Mouse (Mus musculus): Measurements from ENCODE around the gene Nectin2. TPM values are rescaled to one million over a fixed set of nuclear protein-coding genes. Genes with fewer than 3 reads are reported as not detected.
"Not testable (repeated sequence)": the region's sequence is repeated elsewhere in the genome, so short reads cannot be mapped to it uniquely, and the experiment has no call there.

The Nectin2 gene
- polyA plus RNA-seq, 1 experiment = 6.8 TPM

DNA sequence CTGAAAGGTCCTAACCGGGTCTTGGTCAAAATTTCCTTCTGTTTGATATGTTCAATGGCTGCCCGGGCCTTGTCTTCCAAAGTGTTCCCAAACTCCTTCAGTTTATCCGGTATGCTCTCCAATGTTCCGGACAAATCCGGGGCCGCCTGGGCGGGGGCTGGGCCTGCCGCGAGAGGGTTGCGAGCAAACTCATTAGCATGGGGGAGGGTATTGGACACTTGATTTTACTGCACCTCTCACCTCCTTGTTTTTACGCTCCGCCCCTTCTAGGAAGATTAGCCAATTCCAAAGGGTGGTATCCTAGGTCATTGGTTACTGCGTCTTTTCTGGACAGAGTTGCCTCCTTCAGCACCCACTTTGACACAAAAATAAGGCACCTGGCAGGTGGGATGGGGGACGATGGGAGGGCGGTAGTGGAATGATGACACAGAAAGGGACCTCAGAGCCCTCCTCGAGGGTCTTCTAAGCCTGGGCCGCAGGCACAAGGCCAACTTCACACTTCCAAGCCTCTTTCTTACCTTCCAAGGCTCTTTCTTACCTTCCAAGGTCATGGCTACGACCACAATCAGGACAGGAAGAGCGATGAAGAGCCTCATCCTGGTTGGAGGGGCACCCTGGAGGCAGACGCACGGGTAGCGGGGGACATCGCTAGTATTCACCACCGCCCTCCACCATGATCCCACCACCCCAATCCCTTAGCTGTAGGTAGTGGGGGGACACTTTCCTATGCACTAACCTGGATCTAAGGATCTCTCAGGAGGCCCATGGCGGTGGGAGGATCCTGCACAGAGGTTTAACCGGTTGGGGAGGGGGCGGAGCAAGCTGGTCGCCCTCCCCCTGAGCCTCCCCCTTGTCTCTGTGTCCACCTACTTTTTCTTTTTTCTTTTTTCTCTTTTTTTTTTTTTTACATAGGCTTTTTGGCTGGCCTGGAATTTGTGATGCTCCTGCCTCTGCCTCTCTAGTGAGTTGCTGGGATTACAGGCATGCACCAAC lies 58.1 kb downstream of the Nectin2 start, which contains the start of gene Apoc1:
TSS of gene Apoc1 (minus strand) at position 788 of the 993 bp plus-strand sequence.
- H3K4me1 ChIP-seq = peaks cover 42% of the 10 kb centered on the region
- peaks cover 75% of the 10 kb centered on the region for H3K27me3 ChIP-seq (replicated peaks)
- TF ChIP-seq FLI1 (IDR thresholded peaks at IDR 0.05; ENCODE audit: low read length) = no peak
- TF ChIP-seq GATA1 (IDR thresholded peaks at IDR 0.05; ENCODE audit: borderline replicate concordance, low read length) = no peak
- H3K9me3 ChIP-seq = peaks cover 18% of the 10 kb centered on the region
- peaks cover 15% of the 10 kb centered on the region for H3K36me3 ChIP-seq (replicated peaks; ENCODE audit: low read length)
- H3K4me3 ChIP-seq (replicated peaks) = peak within 1 kb of the TSS; percentile 69

DNA sequence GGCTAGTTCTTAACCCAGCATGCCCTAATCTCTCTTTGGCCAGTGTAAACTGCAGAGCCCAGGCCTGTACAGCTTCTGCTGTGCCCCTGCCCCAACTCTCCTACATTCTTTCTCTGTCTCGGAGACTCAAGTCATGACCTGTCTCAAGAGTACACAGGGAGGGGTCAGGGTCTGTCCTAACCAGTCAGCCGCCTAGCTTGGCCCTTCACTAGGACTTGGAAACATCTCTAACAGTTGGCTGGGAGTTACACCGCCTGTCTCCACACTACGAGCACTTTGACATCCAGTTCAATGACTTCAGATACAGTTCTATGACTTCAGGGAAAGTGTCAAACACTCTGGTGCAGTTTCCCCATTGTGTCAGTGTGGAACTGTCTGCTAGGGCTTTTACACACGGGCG lies 58.8 kb downstream of the Nectin2 start:
- H3K36me3 ChIP-seq (replicated peaks; ENCODE audit: low read length) = peaks cover 7% of the 10 kb centered on the region
- TF ChIP-seq FLI1 (IDR thresholded peaks at IDR 0.05; ENCODE audit: low read length) = no peak
- H3K4me3 ChIP-seq (replicated peaks) = peak overlapping the region; percentile 62
- peaks cover 44% of the 10 kb centered on the region for H3K4me1 ChIP-seq
- H3K9me3 ChIP-seq = peaks cover 10% of the 10 kb centered on the region
- peaks cover 68% of the 10 kb centered on the region for H3K27me3 ChIP-seq (replicated peaks)

DNA sequence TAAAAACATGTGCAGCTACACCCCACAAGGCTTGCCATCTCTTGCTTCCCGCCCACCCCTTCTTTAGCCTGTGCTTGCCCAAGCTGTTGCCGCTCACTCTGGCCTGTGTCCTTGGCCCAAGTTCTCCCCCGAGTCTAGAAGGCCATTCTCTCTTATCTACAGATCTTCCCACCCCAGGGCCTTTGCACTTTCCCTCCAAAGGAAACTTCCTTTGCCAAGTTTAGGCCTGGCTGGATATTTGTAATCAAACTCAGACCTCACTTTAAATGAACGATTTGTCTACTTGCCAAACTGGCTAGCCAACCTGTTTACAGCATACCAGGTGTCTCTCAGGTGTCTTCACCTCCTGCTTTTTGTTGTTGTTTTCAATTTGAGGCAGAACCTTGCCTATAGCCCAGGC lies 59.4 kb downstream of the Nectin2 start:
- H3K27me3 ChIP-seq (replicated peaks) = peaks cover 66% of the 10 kb centered on the region
- peaks cover 44% of the 10 kb centered on the region for H3K4me1 ChIP-seq
- TF ChIP-seq FLI1 (IDR thresholded peaks at IDR 0.05; ENCODE audit: low read length) = no peak
- no peak for TF ChIP-seq GATA1 (IDR thresholded peaks at IDR 0.05; ENCODE audit: borderline replicate concordance, low read length)

DNA sequence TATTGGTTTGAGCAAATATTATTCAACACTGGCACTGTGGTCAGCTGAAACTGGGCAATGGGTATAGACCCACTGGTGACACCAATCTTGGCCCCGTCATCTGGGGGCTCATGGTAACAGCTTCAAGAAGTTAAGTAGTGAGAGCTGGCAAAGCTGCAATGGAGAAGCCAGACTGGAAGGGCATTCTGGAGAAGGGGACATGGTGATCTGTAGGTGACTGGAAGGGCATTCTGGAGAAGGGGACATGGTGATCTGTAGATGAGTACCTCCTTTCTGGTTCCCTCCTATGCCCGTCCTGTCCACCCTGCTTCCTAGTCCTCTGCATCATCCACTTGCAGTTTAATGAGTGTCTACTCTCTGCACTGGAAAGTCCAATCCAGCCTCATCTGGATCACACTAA lies 61.7 kb downstream of the Nectin2 start:
- Histone ChIP-seq H3K9me3 (peaks cover 4% of the 10 kb centered on the region; the same call in 1 of the 2 replicates), H3K27me3 (replicated peaks) (peaks cover 65% of the 10 kb centered on the region), H3K36me3 (replicated peaks; ENCODE audit: low read length) (no peaks in the 10 kb centered on the region), H3K4me1 (peaks cover 31% of the 10 kb centered on the region), H3K4me3 (replicated peaks) (peak overlapping the region; percentile 17)
- no peak for TF ChIP-seq FLI1 (IDR thresholded peaks at IDR 0.05; ENCODE audit: low read length)
- no peak for TF ChIP-seq GATA1 (IDR thresholded peaks at IDR 0.05; ENCODE audit: borderline replicate concordance, low read length)

More for the DNA sequence above, 59.4 kb downstream of the Nectin2 start:
- H3K9me3 ChIP-seq = peaks cover 4% of the 10 kb centered on the region; the same call in 1 of the 2 replicates
- H3K36me3 ChIP-seq (replicated peaks; ENCODE audit: low read length) = peaks cover 1% of the 10 kb centered on the region
- H3K4me3 ChIP-seq (replicated peaks) = no peak overlapping the region

DNA sequence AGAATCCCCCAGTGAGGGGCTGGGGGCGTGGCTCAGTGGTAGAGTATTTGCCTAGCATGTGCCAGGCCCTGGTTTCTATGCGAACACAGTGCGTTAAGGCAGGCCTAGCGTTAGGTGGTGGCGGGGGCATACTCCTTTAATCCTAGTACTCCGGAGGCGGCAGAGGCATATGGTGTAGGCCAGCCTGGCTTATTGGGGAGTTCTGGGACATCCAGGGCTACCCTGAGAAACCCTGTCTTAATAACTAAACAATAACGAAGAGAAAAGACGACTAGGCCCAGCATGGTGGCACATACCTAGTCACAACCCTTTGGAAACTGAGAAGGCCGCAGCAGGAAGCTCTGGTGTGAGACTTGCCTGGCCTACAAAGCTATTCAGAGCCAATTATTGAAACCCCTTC lies 62.2 kb downstream of the Nectin2 start:
- TF ChIP-seq FLI1 (IDR thresholded peaks at IDR 0.05; ENCODE audit: low read length) = no peak
- no peak for TF ChIP-seq GATA1 (IDR thresholded peaks at IDR 0.05; ENCODE audit: borderline replicate concordance, low read length)
- Histone ChIP-seq H3K36me3 (replicated peaks; ENCODE audit: low read length) (no peaks in the 10 kb centered on the region), H3K4me3 (replicated peaks) (no peak overlapping the region), H3K9me3 (peaks cover 4% of the 10 kb centered on the region; the same call in 1 of the 2 replicates), H3K27me3 (replicated peaks) (peaks cover 62% of the 10 kb centered on the region), H3K4me1 (peaks cover 30% of the 10 kb centered on the region)

- H3K4me3 ChIP-seq (replicated peaks); H3K9me3 ChIP-seq; H3K36me3 ChIP-seq (replicated peaks; ENCODE audit: low read length): not testable (repeated sequence)
- peaks cover 56% of the 10 kb centered on the region for H3K27me3 ChIP-seq (replicated peaks)
- peaks cover 28% of the 10 kb centered on the region for H3K4me1 ChIP-seq
Observed at GRCm38 (mm10) chr7:19686927-19687583, 63.2 kb downstream of the Nectin2 start.

GRCm38 (mm10) chr7:19686521-19686920 lies 63.8 kb downstream of the Nectin2 start:
- no peak overlapping the region for H3K4me3 ChIP-seq (replicated peaks)
- peaks cover 28% of the 10 kb centered on the region for H3K4me1 ChIP-seq
- H3K9me3 ChIP-seq = peaks cover 4% of the 10 kb centered on the region; the same call in 1 of the 2 replicates
- no peaks in the 10 kb centered on the region for H3K36me3 ChIP-seq (replicated peaks; ENCODE audit: low read length)
- no peak for TF ChIP-seq FLI1 (IDR thresholded peaks at IDR 0.05; ENCODE audit: low read length)
- no peak for TF ChIP-seq GATA1 (IDR thresholded peaks at IDR 0.05; ENCODE audit: borderline replicate concordance, low read length)
- H3K27me3 ChIP-seq (replicated peaks) = peaks cover 54% of the 10 kb centered on the region

GRCm38 (mm10) chr7:19685374-19685773 lies 64.9 kb downstream of the Nectin2 start:
- no peak for TF ChIP-seq GATA1 (IDR thresholded peaks at IDR 0.05; ENCODE audit: borderline replicate concordance, low read length)
- TF ChIP-seq FLI1 (IDR thresholded peaks at IDR 0.05; ENCODE audit: low read length) = no peak
- Histone ChIP-seq H3K27me3 (replicated peaks) (peaks cover 53% of the 10 kb centered on the region), H3K9me3 (no peaks in the 10 kb centered on the region), H3K36me3 (replicated peaks; ENCODE audit: low read length) (no peaks in the 10 kb centered on the region), H3K4me1 (peaks cover 34% of the 10 kb centered on the region), H3K4me3 (replicated peaks) (no peak overlapping the region)

- H3K27me3 ChIP-seq (replicated peaks) = peaks cover 44% of the 10 kb centered on the region
- no peak for TF ChIP-seq GATA1 (IDR thresholded peaks at IDR 0.05; ENCODE audit: borderline replicate concordance, low read length)
- no peak for TF ChIP-seq FLI1 (IDR thresholded peaks at IDR 0.05; ENCODE audit: low read length)
- no peak overlapping the region for H3K4me3 ChIP-seq (replicated peaks)
- peaks cover 32% of the 10 kb centered on the region for H3K4me1 ChIP-seq
- no peaks in the 10 kb centered on the region for H3K36me3 ChIP-seq (replicated peaks; ENCODE audit: low read length)
- H3K9me3 ChIP-seq = no peaks in the 10 kb centered on the region
Observed at GRCm38 (mm10) chr7:19683771-19684201, 66.5 kb downstream of the Nectin2 start.

DNA sequence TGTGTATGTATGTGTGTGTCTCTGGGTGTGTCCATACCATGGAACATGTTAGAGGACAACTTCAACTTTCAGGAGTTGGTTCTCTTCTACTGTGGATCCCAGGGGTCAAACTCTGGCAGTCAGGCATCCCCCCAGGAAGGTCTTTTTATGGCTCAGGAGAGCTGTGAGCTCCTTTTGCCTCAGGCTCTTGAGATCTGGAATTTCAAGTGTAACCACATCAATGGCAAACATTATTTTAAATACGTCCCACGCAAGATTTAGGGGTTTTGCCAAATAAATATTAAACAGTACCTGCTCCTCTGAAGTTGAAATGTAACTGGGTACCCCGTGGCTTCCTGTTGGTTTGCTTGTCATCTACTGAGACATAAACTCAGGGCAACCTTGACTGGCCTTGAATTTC lies 67.3 kb downstream of the Nectin2 start:
- H3K36me3 ChIP-seq (replicated peaks; ENCODE audit: low read length) = no peaks in the 10 kb centered on the region
- H3K4me1 ChIP-seq = peaks cover 31% of the 10 kb centered on the region
- peaks cover 46% of the 10 kb centered on the region for H3K27me3 ChIP-seq (replicated peaks)
- no peaks in the 10 kb centered on the region for H3K9me3 ChIP-seq
- H3K4me3 ChIP-seq (replicated peaks) = no peak overlapping the region
- no peak for TF ChIP-seq GATA1 (IDR thresholded peaks at IDR 0.05; ENCODE audit: borderline replicate concordance, low read length)
- TF ChIP-seq FLI1 (IDR thresholded peaks at IDR 0.05; ENCODE audit: low read length) = no peak
